Mouse (Mus musculus) kidney, embryonic 16.5 days (tissue): Measurements from ENCODE around the gene Tmc8. TPM values are rescaled to one million over a fixed set of nuclear protein-coding genes. Genes with fewer than 3 reads are reported as not detected.
"Not testable (repeated sequence)": the region's sequence is repeated elsewhere in the genome, so short reads cannot be mapped to it uniquely, and the experiment has no call there.

Experiments
- ATAC-seq: fragments of 200-750 bp; cut with Nextera tagmentation; 2 replicates; pipeline ENCODE4 v1.8.0; 2017; ENCODE audit warnings: moderate TSS enrichment; ENCODE audit not compliant: low FRiP score, low TSS enrichment
- H3K27ac ChIP-seq: fragments of 300-500 bp; sonication (generic); 2 replicates; pipeline ENCODE4 v1.5.1; 2014; ENCODE audit warnings: low read length
- H3K27me3 ChIP-seq: fragments of 300-500 bp; sonication (generic); 2 replicates; pipeline ENCODE4 v1.6.1; 2014; ENCODE audit warnings: low read length, control low read depth, mixed read lengths; ENCODE audit not compliant: insufficient read depth
- H3K36me3 ChIP-seq: fragments of 300-500 bp; sonication (generic); 2 replicates; pipeline ENCODE4 v1.6.1; 2014; ENCODE audit warnings: low read length, control low read depth, mixed read lengths; ENCODE audit not compliant: insufficient read depth
- H3K4me1 ChIP-seq: fragments of 300-500 bp; sonication (generic); 2 replicates; pipeline ENCODE4 v1.6.1; 2014; ENCODE audit warnings: low read length, control low read depth, mixed read lengths; ENCODE audit not compliant: insufficient read depth
- H3K4me2 ChIP-seq: fragments of 300-500 bp; sonication (generic); replicated peaks from 2 replicates; pipeline ENCODE4 v1.6.1; 2014; ENCODE audit warnings: low read depth, low read length
- H3K4me3 ChIP-seq: fragments of 300-500 bp; sonication (generic); 2 replicates; pipeline ENCODE4 v1.5.1; 2014; ENCODE audit warnings: mild to moderate bottlenecking, low read length
- H3K9ac ChIP-seq: fragments of 300-500 bp; sonication (generic); replicated peaks from 2 replicates; pipeline ENCODE4 v1.6.1; 2014; ENCODE audit warnings: low read length
- H3K9me3 ChIP-seq: fragments of 300-500 bp; sonication (generic); 2 replicates; pipeline ENCODE4 v1.6.1; 2016; ENCODE audit warnings: low read length, control low read depth
- WGBS: fragments of 180-500 bp; shearing (Covaris S2); extraction: QIAGEN DNeasy Blood & Tissue Kit; methylation state at CpG from one replicate; pipeline ENCODE4 v1.1.7; 2014; 5-methylcytosine and 5-hydroxymethylcytosine counted together
- polyA plus RNA-seq: library from polyadenylated mRNA; unstranded; fragments of >200 nt; fragmentation: Nextera tagmentation; extraction: Ambion mirVana; gene quantifications from 2 replicates; pipeline ENCODE4 v1.2.1, GENCODE M21; 2015

Gene Tmc8
- polyA plus RNA-seq, 1 experiment from 2014 or later = 3.6 TPM

- no peaks in the 10 kb centered on the region for H3K27me3 ChIP-seq
- H3K36me3 ChIP-seq = no peaks in the 10 kb centered on the region
- no peak overlapping the region for H3K27ac ChIP-seq
- H3K9ac ChIP-seq = no peak overlapping the region
- no peak for ATAC-seq
- 94% methylated on average over 6 of the region's 6 CpGs for WGBS
- no peak overlapping the region for H3K4me2 ChIP-seq
- H3K9me3 ChIP-seq = no peaks in the 10 kb centered on the region
- H3K4me1 ChIP-seq = peaks cover 17% of the 10 kb centered on the region
- no peak overlapping the region for H3K4me3 ChIP-seq
Observed at GRCm38 (mm10) chr11:117806781-117807180, 24.9 kb downstream of the Tmc8 start.

DNA sequence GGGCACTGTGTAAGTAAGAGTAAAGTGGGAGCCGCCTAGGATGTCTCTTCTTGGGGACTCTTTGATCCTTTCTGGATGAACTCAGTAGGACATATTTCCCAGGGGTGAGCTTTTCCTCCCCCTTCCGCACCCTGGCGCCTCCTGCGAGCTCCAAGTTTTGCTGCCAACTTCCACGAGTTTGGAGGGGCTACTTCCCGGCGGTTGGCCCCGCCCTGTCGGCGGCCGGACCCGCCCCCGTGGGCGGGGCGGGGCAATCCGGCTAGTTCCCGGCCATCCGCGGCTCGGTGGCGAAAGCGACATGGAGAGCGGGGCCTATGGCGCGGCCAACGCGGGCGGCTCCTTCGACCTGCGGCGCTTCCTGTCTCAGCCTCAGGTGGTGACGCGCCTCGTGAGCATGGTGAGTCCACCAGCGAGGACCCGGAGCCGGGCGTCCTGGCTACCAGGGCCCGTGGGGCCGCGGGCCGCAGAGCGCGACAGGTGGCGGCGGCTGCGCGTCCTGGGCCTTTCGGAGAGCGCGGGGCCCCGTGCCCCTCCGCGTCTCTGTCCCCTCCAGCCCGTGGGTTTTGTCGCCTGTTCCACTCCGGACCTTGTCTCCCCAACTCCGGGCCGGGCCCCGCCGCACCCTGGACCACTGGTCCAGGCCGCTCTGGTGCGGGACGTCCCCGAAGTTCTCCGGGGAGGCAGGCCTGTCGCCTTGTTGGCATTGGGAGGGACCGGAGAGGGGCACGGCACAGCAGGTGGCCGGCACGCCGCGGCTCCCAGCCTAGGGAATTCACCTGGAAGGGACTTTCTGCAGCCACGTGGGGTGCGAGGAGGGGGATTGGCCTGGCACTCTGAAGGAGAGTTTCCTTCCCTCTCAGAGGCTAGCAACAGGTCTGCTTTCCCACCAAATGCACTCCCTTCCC lies 27.8 kb downstream of the Tmc8 start, which contains the start of the genes Gm20708 and Syngr2:
TSS of gene Gm20708 (plus strand) at position 262 of the 905 bp plus-strand sequence.
TSS of gene Syngr2 (plus strand) at position 262 of the 905 bp plus-strand sequence.
- Histone ChIP-seq H3K9ac (peak within 1 kb of the TSS; percentile 88), H3K36me3 (peaks cover 25% of the 10 kb centered on the region), H3K27ac (peak within 1 kb of the TSS; percentile 80), H3K9me3 (no peaks in the 10 kb centered on the region), H3K4me2 (peak within 1 kb of the TSS; percentile 97), H3K4me1 (peaks cover 17% of the 10 kb centered on the region), H3K27me3 (no peaks in the 10 kb centered on the region), H3K4me3 (peak within 1 kb of the TSS; percentile 73)
- peak; percentile 70 for ATAC-seq
- under 1% methylated on average over 75 of the region's 75 CpGs for WGBS

DNA sequence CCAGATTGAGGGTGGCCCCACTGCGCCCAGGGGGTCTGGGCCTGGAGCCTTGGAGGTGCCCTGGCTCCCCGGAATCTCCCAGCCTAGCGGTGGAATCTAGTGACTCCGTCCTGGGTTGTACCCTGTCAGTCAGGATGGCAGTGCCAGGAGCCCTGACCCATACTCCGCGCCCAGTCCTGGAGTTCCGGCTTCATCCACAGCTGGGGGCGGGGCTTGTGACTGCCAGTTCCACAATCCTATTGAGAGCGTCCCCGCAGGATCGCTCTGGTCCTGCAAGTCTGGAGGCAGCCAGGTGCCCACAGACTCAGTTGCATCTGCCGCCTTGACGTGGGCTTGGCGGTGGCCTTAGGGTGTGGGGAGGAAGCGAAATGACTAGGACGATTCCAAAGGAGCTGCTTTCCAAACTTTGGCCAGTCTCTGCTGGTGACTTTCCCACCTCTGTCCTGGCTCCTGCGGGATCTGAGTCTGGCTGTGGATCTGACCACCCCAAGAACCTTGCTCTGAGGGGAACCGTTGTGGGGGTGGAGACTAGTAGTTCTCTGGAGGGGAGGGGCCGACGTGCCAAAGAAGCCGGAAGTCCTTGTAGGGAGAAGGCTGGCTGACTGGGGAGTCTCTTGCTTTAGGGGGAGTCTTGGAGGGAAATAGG lies 28.6 kb downstream of the Tmc8 start:
- no peaks in the 10 kb centered on the region for H3K27me3 ChIP-seq
- under 1% methylated on average over 21 of the region's 21 CpGs for WGBS
- H3K4me1 ChIP-seq = peaks cover 17% of the 10 kb centered on the region
- H3K4me2 ChIP-seq = peak overlapping the region; percentile 97
- H3K4me3 ChIP-seq = peak overlapping the region; percentile 73
- H3K27ac ChIP-seq = peak overlapping the region; percentile 80
- peak; percentile 88 for ATAC-seq
- no peaks in the 10 kb centered on the region for H3K9me3 ChIP-seq
- peaks cover 31% of the 10 kb centered on the region for H3K36me3 ChIP-seq
- H3K9ac ChIP-seq = peak overlapping the region; percentile 88

DNA sequence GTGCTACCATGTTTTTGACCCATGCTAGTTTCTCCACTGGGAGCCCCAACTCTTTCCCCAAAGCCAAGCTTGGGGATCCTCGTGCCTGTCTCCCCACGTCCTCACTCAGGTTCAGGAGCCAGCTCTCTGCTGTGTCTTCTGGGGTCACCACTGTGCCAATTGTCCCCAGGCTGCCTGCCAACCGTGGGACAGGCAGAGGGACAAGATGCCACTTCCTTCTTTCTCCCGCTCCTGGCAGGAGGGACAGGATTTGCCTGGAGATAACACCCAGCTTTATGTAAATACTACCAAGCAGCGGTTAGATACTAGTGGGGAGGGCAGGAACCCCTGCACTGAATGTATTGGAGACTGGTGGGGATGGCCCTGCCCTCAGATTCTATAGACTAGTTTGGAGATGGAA lies 32.0 kb downstream of the Tmc8 start:
- Histone ChIP-seq H3K4me3 (no peak overlapping the region), H3K27ac (no peak overlapping the region), H3K27me3 (no peaks in the 10 kb centered on the region), H3K4me2 (no peak overlapping the region), H3K9me3 (no peaks in the 10 kb centered on the region), H3K36me3 (peaks cover 52% of the 10 kb centered on the region), H3K9ac (no peak overlapping the region), H3K4me1 (peaks cover 16% of the 10 kb centered on the region)
- no peak for ATAC-seq
- WGBS = 78% methylated on average over 5 of the region's 5 CpGs

GRCm38 (mm10) chr11:117814704-117815366 lies 33.0 kb downstream of the Tmc8 start:
- Histone ChIP-seq H3K36me3 (peaks cover 60% of the 10 kb centered on the region), H3K4me3 (no peak overlapping the region), H3K9me3 (no peaks in the 10 kb centered on the region), H3K4me1 (peaks cover 11% of the 10 kb centered on the region), H3K4me2 (no peak overlapping the region), H3K27me3 (no peaks in the 10 kb centered on the region), H3K9ac (no peak overlapping the region), H3K27ac (no peak overlapping the region)
- ATAC-seq = no peak
- 86% methylated on average over 6 of the region's 6 CpGs for WGBS

GRCm38 (mm10) chr11:117815850-117816249 lies 34.0 kb downstream of the Tmc8 start:
- WGBS = 78% methylated on average over 9 of the region's 9 CpGs
- not testable (repeated sequence) for H3K27me3 ChIP-seq, H3K9me3 ChIP-seq, ATAC-seq, H3K4me1 ChIP-seq, H3K9ac ChIP-seq, H3K4me2 ChIP-seq, H3K27ac ChIP-seq, H3K4me3 ChIP-seq
- peaks cover 68% of the 10 kb centered on the region for H3K36me3 ChIP-seq

DNA sequence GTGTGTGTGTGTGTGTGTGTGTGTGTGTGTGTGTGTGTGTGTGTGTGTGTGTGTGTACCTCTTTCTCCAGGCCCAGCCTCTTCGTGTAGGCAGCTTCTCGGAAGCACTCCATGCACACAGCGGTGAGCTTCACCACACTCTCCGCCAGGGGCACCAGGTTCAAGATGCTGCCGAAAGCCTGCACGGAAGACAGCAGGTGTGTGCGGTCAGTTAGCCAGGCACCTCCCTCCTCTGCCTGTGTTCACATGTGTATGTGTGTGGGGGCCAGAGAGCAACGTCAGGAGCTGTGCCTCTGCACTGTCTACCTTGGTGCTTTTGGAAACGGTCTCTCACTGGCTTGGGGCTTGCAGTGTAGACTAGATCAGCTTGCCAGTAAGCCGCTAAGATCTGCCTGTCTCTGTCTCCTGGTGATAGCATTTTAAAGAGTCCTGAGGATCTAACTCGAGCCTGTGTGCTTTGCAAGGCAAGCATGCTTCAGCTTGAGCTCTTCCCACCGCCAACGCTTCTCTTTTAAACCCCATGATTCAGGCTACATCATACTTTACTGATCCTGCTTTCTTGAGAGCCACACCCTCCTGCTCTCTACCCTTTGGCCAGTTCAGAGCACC lies 34.6 kb downstream of the Tmc8 start:
- Histone ChIP-seq H3K4me3 (no peak overlapping the region), H3K4me1 (peaks cover 1% of the 10 kb centered on the region; the same call in 1 of the 2 replicates), H3K27me3 (no peaks in the 10 kb centered on the region), H3K4me2 (no peak overlapping the region), H3K9ac (no peak overlapping the region), H3K36me3 (peaks cover 71% of the 10 kb centered on the region), H3K9me3 (no peaks in the 10 kb centered on the region), H3K27ac (no peak overlapping the region)
- 92% methylated on average over 13 of the region's 13 CpGs for WGBS
- ATAC-seq = no peak

DNA sequence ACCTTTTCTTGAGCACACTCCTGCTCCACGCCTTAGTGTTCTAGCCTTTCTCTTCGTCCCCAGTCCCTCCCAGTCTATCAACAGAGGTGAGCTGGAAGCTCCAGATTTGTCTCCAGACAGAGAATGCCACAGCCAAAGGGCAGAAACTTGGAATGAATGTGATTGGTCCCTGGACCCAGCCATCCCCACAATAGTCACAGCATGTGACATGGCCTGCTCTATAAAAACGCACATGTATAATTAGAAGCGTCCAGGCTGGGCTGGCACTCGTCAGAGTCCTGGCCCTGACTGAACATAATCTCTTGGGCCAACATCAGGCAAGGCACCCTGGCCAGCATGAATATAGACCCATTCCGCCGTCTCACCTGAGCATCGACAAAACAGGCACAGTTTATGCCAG lies 37.2 kb downstream of the Tmc8 start:
- Histone ChIP-seq H3K9ac (no peak overlapping the region), H3K27ac (no peak overlapping the region), H3K36me3 (peaks cover 60% of the 10 kb centered on the region), H3K4me3 (no peak overlapping the region), H3K4me2 (no peak overlapping the region), H3K9me3 (no peaks in the 10 kb centered on the region), H3K4me1 (peaks cover 16% of the 10 kb centered on the region), H3K27me3 (no peaks in the 10 kb centered on the region)
- no peak for ATAC-seq
- WGBS = 83% methylated on average over 8 of the region's 8 CpGs

GRCm38 (mm10) chr11:117820173-117820572 lies 38.3 kb downstream of the Tmc8 start:
- Histone ChIP-seq H3K4me2 (no peak overlapping the region), H3K4me3 (no peak overlapping the region), H3K9me3 (no peaks in the 10 kb centered on the region), H3K9ac (no peak overlapping the region), H3K27me3 (no peaks in the 10 kb centered on the region), H3K36me3 (peaks cover 49% of the 10 kb centered on the region), H3K27ac (no peak overlapping the region), H3K4me1 (peaks cover 24% of the 10 kb centered on the region)
- no peak for ATAC-seq
- WGBS = 94% methylated on average over 7 of the region's 7 CpGs
